8 mouse cellular contexts compared by ENCODE assay signal in the genomic region with DNA sequence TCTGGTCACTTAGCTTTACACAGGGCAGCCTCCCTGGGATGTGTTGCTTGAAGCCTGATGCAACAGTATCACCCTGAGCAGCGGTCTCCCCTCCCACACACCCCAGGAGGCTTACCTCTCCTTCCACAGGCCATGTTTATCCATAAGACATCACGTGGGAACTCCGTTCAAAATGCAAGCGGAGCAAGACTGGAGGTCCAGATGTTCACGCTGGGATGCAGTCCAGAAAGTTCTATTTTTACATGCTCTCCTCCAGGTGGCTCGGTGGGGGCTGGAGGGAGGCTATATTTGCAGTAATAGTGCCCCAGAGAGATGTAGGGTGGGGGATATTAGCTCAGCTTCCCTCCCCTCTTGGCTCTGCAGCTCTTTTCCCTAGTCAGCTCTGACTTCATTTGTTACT. TPM values are rescaled to one million over a fixed set of nuclear protein-coding genes. Genes with fewer than 3 reads are reported as not detected.
DNase-seq lines count a peak whose midpoint lies in the region; ATAC-seq and TF ChIP-seq lines count a peak whose summit lies in the region.
"Had no signal": no experiment of that assay in that cellular context is flagged by ENCODE, and none has a peak within 500 bp of the region (broad histone marks: within the 10 kb centered on the region; RNA-seq: fewer than 3 reads in every experiment).

No protein-coding gene starts in this region.

- ATAC-seq in heart, embryonic 16.5 days (replicated peaks; ENCODE audit: extremely low read depth, insufficient read depth, low FRiP score), result peak; percentile 87

- H3K36me3 ChIP-seq in heart, embryonic 16.5 days (ENCODE audit: control insufficient read depth, insufficient read depth), result no peaks in the 10 kb centered on the region
- no peaks in the 10 kb centered on the region for H3K36me3 ChIP-seq in kidney, adult 2 months (ENCODE audit: control insufficient read depth, insufficient read depth, low read length)

- 42% methylated on average over 6 of the region's 6 CpGs for WGBS in heart, embryonic 16.5 days
- 41% methylated on average over 6 of the region's 6 CpGs for WGBS in kidney, adult 2 months

- DNase-seq in layer of hippocampus, adult 8-10 months (ENCODE audit: low spot score in 2 of 2), result peak; percentile 60 to 65
- DNase-seq in layer of hippocampus, postnatal 14 days (ENCODE audit: low spot score in 2 of 2), result no peak
- peak; percentile 72 for DNase-seq in gastrocnemius, adult 18-20 months (ENCODE audit: low spot score)
- peak; percentile 24 for DNase-seq in right cerebral cortex, postnatal 14 days
- DNase-seq in spleen, postnatal 14 days (ENCODE audit: low spot score in 2 of 2), result no peak
- no peak for DNase-seq in kidney, adult 2 months

- no peak overlapping the region for H3K27ac ChIP-seq in heart, embryonic 16.5 days (ENCODE audit: low read length)
- H3K27ac ChIP-seq in kidney, adult 2 months (ENCODE audit: insufficient read depth, low read depth, low read length), result no peak overlapping the region
- H3K27ac ChIP-seq: macrophage had no signal

- no peak for TF ChIP-seq CTCF in kidney, adult 2 months (conservative IDR thresholded peaks at IDR 0.05; ENCODE audit: insufficient read depth, insufficient read length, low read depth, low read length)

- H3K4me2 ChIP-seq in heart, embryonic 16.5 days (ENCODE audit: low read depth, low read length), result no peak overlapping the region

- no peak for TF ChIP-seq POLR2A in kidney, adult 2 months (IDR thresholded peaks at IDR 0.05; ENCODE audit: low read depth, low read length)

- H3K9ac ChIP-seq in heart, embryonic 16.5 days (ENCODE audit: low read length), result no peak overlapping the region

- H3K4me1 ChIP-seq in heart, embryonic 16.5 days (ENCODE audit: control insufficient read depth, insufficient read depth, low read length), result peaks cover 3% of the 10 kb centered on the region
- no peaks in the 10 kb centered on the region for H3K4me1 ChIP-seq in kidney, adult 2 months (ENCODE audit: control insufficient read depth, insufficient read depth, low read length)

- no peak overlapping the region for H3K4me3 ChIP-seq in heart, embryonic 16.5 days (ENCODE audit: low read length)
- no peak overlapping the region for H3K4me3 ChIP-seq in kidney, adult 2 months (ENCODE audit: insufficient read depth, low read depth, low read length)

- no peaks in the 10 kb centered on the region for H3K9me3 ChIP-seq in heart, embryonic 16.5 days (replicated peaks; ENCODE audit: control insufficient read depth, low read length)

- no peaks in the 10 kb centered on the region for H3K27me3 ChIP-seq in heart, embryonic 16.5 days (ENCODE audit: control insufficient read depth, insufficient read depth, low read length)
- no peaks in the 10 kb centered on the region for H3K27me3 ChIP-seq in kidney, adult 2 months (replicated peaks; ENCODE audit: control insufficient read depth, insufficient read depth, low read length)

RNA-seq across cellular contexts. Expression of gene Zfr, which starts 33.5 kb away (rescaled TPM):
- 100 to 1,000 TPM; 275 to 344 (median 299) TPM for total RNA-seq in layer of hippocampus, adult 8-10 months (2022)
- 100 to 1,000 TPM; 332 to 347 TPM for total RNA-seq in layer of hippocampus, postnatal 14 days (2021)
- total RNA-seq in gastrocnemius, adult 18-20 months (2021), result 10 to 100 TPM; 57.8 to 68.4 TPM
- 89.4 and 103 TPM in 2 replicates for polyA plus RNA-seq in heart, embryonic 16.5 days (2015; fragmentation: Nextera tagmentation; extraction: Ambion mirVana)
- polyA plus RNA-seq in kidney, adult 2 months (2012; rRNA removed), result 79.8 and 80.8 TPM in 2 replicates

Comparison
In these comparisons a context has a peak if more than half of its experiments do, and no peak if none do; other contexts are left out.
1. DNase-seq: peak in layer of hippocampus, adult 8-10 months (2 of 2), gastrocnemius, adult 18-20 months (single experiment) and right cerebral cortex, postnatal 14 days (single experiment); none in layer of hippocampus, postnatal 14 days (0 of 2), spleen, postnatal 14 days (0 of 2) and kidney, adult 2 months (single experiment).